Mouse (Mus musculus) liver, embryonic 14.5 days (tissue): Measurements from ENCODE around the gene Rnf19b. TPM values are rescaled to one million over a fixed set of nuclear protein-coding genes. Genes with fewer than 3 reads are reported as not detected.

Experiments
- ATAC-seq: fragments of 200-750 bp; cut with Nextera tagmentation; 2 replicates; pipeline ENCODE4 v1.8.0; 2017; ENCODE audit warnings: moderate number of reproducible peaks, mild to moderate bottlenecking, moderate library complexity; ENCODE audit not compliant: insufficient read depth
- DNase-seq, 3 experiments: peaks; one replicate each; pipeline ENCODE4 v3.0.0-alpha.2; 2012 to 2013; ENCODE audit warnings: low read depth in 3 of 3, low spot score in 3 of 3
- H3K27ac ChIP-seq: fragments of 300-500 bp; sonication (generic); 2 replicates; pipeline ENCODE4 v1.5.1; 2014; ENCODE audit warnings: moderate library complexity, mild to moderate bottlenecking, control low read depth, inconsistent platforms
- H3K27me3 ChIP-seq: fragments of 300-500 bp; sonication (generic); 2 replicates; pipeline ENCODE4 v1.6.1; 2014; ENCODE audit warnings: mild to moderate bottlenecking, low read length, moderate library complexity; ENCODE audit not compliant: control insufficient read depth, insufficient read depth
- H3K36me3 ChIP-seq: fragments of 300-500 bp; sonication (generic); replicated peaks from 2 replicates; pipeline ENCODE4 v1.6.1; 2014; ENCODE audit warnings: low read depth; ENCODE audit not compliant: control insufficient read depth, insufficient read depth
- H3K4me1 ChIP-seq, 2 experiments: fragments of 200-500 bp in 1 of 2; fragments of 300-500 bp in 1 of 2; sonication (generic) in 1 of 2; replicated peaks; 2 replicates each; pipeline ENCODE4 v1.6.1; 2012 to 2014; ENCODE audit warnings: antibody characterized with exemption in 1 of 2, inconsistent platforms in 1 of 2, low read length in 1 of 2; ENCODE audit not compliant: control insufficient read depth in 2 of 2, insufficient read depth in 2 of 2
- H3K4me2 ChIP-seq: fragments of 300-500 bp; sonication (generic); 2 replicates; pipeline ENCODE4 v1.6.1; 2014; ENCODE audit warnings: low read depth, mild to moderate bottlenecking, control low read depth, moderate library complexity
- H3K4me3 ChIP-seq, 2 experiments: fragments of 200-500 bp in 1 of 2; fragments of 300-500 bp in 1 of 2; sonication (generic) in 1 of 2; 2 replicates each; pipeline ENCODE4 v1.5.1; 2012 to 2014; ENCODE audit warnings: low read depth in 2 of 2, low read length in 2 of 2, mild to moderate bottlenecking in 2 of 2, control low read depth in 1 of 2, inconsistent platforms in 1 of 2, moderate library complexity in 1 of 2; ENCODE audit not compliant: insufficient read depth in 1 of 2
- H3K9ac ChIP-seq: fragments of 300-500 bp; sonication (generic); replicated peaks from 2 replicates; pipeline ENCODE4 v1.6.1; 2014; ENCODE audit warnings: mild to moderate bottlenecking, control low read depth, moderate library complexity
- H3K9me3 ChIP-seq: fragments of 300-500 bp; sonication (generic); 2 replicates; pipeline ENCODE4 v1.6.1; 2016; ENCODE audit warnings: low read length, mixed read lengths; ENCODE audit not compliant: control insufficient read depth
- CTCF ChIP-seq: IDR thresholded peaks from 2 replicates; pipeline ENCODE4 v1.5.1; 2016; ENCODE audit warnings: antibody characterized with exemption, low read depth, control low read depth
- EP300 ChIP-seq: IDR thresholded peaks from 2 replicates; pipeline ENCODE4 v1.6.1; 2016; ENCODE audit warnings: antibody characterized with exemption, low read depth
- WGBS: fragments of 180-500 bp; shearing (Covaris S2); extraction: QIAGEN DNeasy Blood & Tissue Kit; methylation state at CpG from one replicate; pipeline ENCODE4 v1.1.7; 2014; ENCODE audit not compliant: insufficient replicate concordance; 5-methylcytosine and 5-hydroxymethylcytosine counted together
- polyA plus RNA-seq, 2 experiments: library from polyadenylated mRNA; depleted of rRNA in 1 of 2; stranded (reverse) in 1 of 2; unstranded in 1 of 2; fragments of >200 nt; fragmentation: Nextera tagmentation in 1 of 2; extraction: Ambion mirVana in 1 of 2; gene quantifications; 2 replicates each; pipeline versions ENCODE4 v1.2.1 to v1.2.3; 2012 to 2014

Gene Rnf19b
- polyA plus RNA-seq (2012; rRNA removed) (9.5 and 11.2 TPM in 2 replicates), polyA plus RNA-seq (2014; fragmentation: Nextera tagmentation; extraction: Ambion mirVana) (4.0 and 4.3 TPM in 2 replicates)

- Histone ChIP-seq H3K4me3 (peak within 1 kb of the TSS; percentile 80 to 85), H3K9ac (peak within 1 kb of the TSS; percentile 79), H3K4me2 (peak within 1 kb of the TSS; percentile 97), H3K36me3 (no peaks in the 10 kb centered on the region), H3K9me3 (no peaks in the 10 kb centered on the region), H3K27ac (peak within 1 kb of the TSS; percentile 72), H3K4me1 (peaks cover 18 to 30% of the 10 kb centered on the region in 2 experiments), H3K27me3 (no peaks in the 10 kb centered on the region)
- ATAC-seq (peak; percentile 73), DNase-seq (peak in 1 of 3 experiments; percentile 28)
- TF ChIP-seq EP300 = no peak
- TF ChIP-seq CTCF = no peak
- under 1% methylated on average over 72 of the region's 107 CpGs for WGBS
Observed at GRCm38 (mm10) chr4:129058207-129059092, at the start of gene Rnf19b. TSS of gene Rnf19b (plus strand) at chr4:129058271.

DNA sequence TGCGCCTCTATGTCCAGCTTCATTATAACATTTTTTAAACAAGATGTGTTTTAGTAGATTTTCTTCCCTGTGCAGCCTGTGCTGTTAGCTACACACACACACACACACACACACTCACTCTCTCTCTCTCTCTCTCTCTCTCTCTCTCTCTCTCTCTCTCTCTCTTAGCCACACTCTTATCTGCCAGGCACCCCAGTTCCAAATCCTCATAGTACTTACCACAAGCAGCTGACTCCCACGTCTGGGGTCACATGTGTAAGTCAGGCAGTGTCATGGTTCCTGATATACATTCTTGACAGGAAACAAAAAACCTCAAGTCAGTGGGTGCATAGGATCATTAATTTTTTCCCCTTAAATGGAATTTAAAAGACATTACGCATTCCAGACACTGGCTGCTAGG, 49.4 kb upstream of the Rnf19b start:
- TF ChIP-seq EP300 (no peak), CTCF (no peak)
- Histone ChIP-seq H3K9ac (no peak overlapping the region), H3K4me3 (no peak overlapping the region), H3K4me1 (no peaks in the 10 kb centered on the region), H3K9me3 (no peaks in the 10 kb centered on the region), H3K36me3 (peaks cover 40% of the 10 kb centered on the region), H3K27ac (no peak overlapping the region), H3K4me2 (no peak overlapping the region), H3K27me3 (no peaks in the 10 kb centered on the region)
- 53% methylated on average over 3 of the region's 3 CpGs for WGBS
- ATAC-seq (no peak), DNase-seq (no peak)

GRCm38 (mm10) chr4:129009521-129009920, 48.5 kb upstream of the Rnf19b start:
- ATAC-seq = no peak
- Histone ChIP-seq H3K27ac (no peak overlapping the region), H3K4me3 (no peak overlapping the region), H3K36me3 (peaks cover 40% of the 10 kb centered on the region), H3K9ac (no peak overlapping the region), H3K27me3 (no peaks in the 10 kb centered on the region), H3K4me2 (no peak overlapping the region), H3K9me3 (no peaks in the 10 kb centered on the region), H3K4me1 (no peaks in the 10 kb centered on the region)
- DNase-seq = no peak
- 82% methylated on average over 5 of the region's 5 CpGs for WGBS
- TF ChIP-seq CTCF = no peak
- TF ChIP-seq EP300 = no peak

DNA sequence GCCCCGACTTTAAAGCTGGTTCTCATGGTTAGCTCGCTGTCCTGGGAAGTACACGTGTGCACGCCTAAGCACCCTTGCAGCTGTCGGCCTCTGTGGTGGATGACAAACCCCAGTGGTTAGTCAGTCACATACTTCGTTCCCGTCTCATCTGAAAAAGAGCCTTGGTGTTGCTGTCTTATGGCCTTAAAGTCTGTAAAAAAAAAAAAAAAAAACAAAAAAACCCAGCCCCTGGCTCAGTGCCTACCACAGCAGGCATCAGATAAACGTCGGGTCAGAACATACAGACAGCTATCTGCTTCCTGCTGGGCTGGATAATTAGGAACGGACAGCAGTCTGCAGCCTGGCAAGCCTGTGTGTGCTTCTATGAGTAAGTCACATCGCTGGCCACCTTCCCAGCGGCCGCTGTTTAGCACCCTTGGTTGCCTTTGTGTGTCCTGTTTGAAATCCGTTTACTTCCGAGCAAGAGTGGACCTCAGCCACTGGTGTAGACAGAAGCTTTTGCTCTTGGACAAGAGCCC, 46.4 kb upstream of the Rnf19b start:
- H3K36me3 ChIP-seq = peaks cover 29% of the 10 kb centered on the region
- no peaks in the 10 kb centered on the region for H3K9me3 ChIP-seq
- H3K27ac ChIP-seq = no peak overlapping the region
- ATAC-seq (no peak), DNase-seq (no peak)
- no peak overlapping the region for H3K4me2 ChIP-seq
- no peaks in the 10 kb centered on the region for H3K4me1 ChIP-seq
- no peak overlapping the region for H3K9ac ChIP-seq
- TF ChIP-seq EP300 (no peak), CTCF (no peak)
- WGBS = 45% methylated on average over 15 of the region's 15 CpGs
- H3K27me3 ChIP-seq = no peaks in the 10 kb centered on the region
- H3K4me3 ChIP-seq = no peak overlapping the region

- no peaks in the 10 kb centered on the region for H3K9me3 ChIP-seq
- ATAC-seq (no peak), DNase-seq (no peak)
- no peak overlapping the region for H3K9ac ChIP-seq
- H3K36me3 ChIP-seq = peaks cover 17% of the 10 kb centered on the region
- TF ChIP-seq EP300 (no peak), CTCF (no peak)
- H3K27me3 ChIP-seq = no peaks in the 10 kb centered on the region
- no peaks in the 10 kb centered on the region for H3K4me1 ChIP-seq
- H3K4me3 ChIP-seq = no peak overlapping the region
- H3K4me2 ChIP-seq = no peak overlapping the region
- H3K27ac ChIP-seq = no peak overlapping the region
- WGBS = 53% methylated on average over 10 of the region's 10 CpGs
Observed at GRCm38 (mm10) chr4:129013151-129013864, 44.8 kb upstream of the Rnf19b start.
